Mouse (Mus musculus) ovary, adult 10 weeks (tissue): ENCODE data around the gene Tcstv3. TPM values are rescaled to one million over a fixed set of nuclear protein-coding genes. Genes with fewer than 3 reads are reported as not detected.

ENCODE experiments used
- polyA plus RNA-seq: library from polyadenylated mRNA; stranded (reverse); fragments of 350-450 nt; fragmentation: Illumina TruSeq; extraction: RNeasy Lipid Tissue Mini Kit (QIAGEN cat#74804); gene quantifications from one replicate; pipeline ENCODE4 v1.2.3, GENCODE M21; 2014

The Tcstv3 gene
- not detected for polyA plus RNA-seq

DNA sequence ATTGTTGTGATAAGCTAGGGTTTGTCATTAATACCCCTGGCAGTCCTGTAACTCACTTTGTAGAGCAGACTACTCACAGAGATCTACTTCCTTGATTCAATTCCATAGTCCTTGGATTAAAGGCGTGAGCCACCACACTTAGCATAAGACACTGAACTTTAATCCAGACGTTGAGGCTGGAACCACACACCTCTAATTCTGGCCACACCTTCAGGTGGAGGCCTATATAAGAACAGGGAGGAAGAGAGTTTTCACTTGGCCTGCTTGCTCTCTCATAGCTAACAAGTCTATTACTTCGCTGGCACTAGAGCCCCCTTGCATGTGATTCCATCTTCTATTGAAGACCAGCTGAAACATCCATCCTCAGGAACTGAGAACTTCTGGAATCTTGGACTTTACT lies at the start of gene Tcstv3:
TSS of gene Tcstv3 (plus strand) at position 301 of the 400 bp plus-strand sequence.

DNA sequence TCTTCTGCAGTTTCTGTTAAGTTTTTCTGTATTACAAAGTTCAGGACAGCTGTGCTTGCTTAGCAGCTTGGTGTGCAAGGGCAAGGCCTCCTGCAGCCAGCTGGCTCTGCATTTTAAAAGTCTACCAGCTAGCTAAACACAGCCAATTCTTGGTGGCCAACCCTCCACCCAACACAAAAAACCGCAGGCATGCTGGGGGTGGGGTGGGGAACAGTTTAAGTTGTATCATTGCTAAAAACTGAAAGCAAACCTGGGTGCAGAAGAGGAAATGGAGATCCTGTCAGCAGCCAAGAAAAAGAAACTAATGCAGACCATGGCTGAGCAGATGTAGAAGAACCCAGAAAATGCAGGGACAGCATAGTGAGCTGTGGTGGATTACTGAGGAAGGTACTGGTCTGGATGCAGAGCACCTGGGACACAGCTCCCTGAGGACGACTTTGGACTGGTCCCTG lies 16.7 kb upstream of the Tcstv3 start, which contains the start of gene BC147527:
TSS of gene BC147527 (plus strand) at position 402 of the 452 bp plus-strand sequence.

Other genes with a start within 250 kb of the Tcstv3 start
- not detected for gene Gm20767, start 176.6 kb upstream of the Tcstv3 start, polyA plus RNA-seq
- not detected for gene Gm21818, start 144.4 kb upstream of the Tcstv3 start, polyA plus RNA-seq
- not detected for gene Gm21762, start 100.9 kb upstream of the Tcstv3 start, polyA plus RNA-seq
- gene Gm21731, start 77.8 kb upstream of the Tcstv3 start, polyA plus RNA-seq: not detected
- gene AF067061, start 53.8 kb upstream of the Tcstv3 start, polyA plus RNA-seq: not detected
- gene BC147527, start 16.5 kb upstream of the Tcstv3 start, polyA plus RNA-seq: 0.77 TPM